Mouse (Mus musculus) CH12.LX (cell line): ENCODE measurements at regions not wholly inside any gene's neighbourhood (a gene's known extent, or its start where the extent isn't known, plus 50 kb on each side); places are given as distances from the start of the nearest gene placed in this dataset.

ENCODE experiments used
- DNase-seq: peaks from one replicate; pipeline ENCODE4 v3.0.0-alpha.2; 2013; ENCODE audit errors: extremely low read depth
- H3K27ac ChIP-seq: 2 replicates; pipeline ENCODE4 v1.5.1; 2012; ENCODE audit warnings: low read depth, mild to moderate bottlenecking, control low read depth, moderate library complexity; ENCODE audit not compliant: insufficient read depth
- H3K27me3 ChIP-seq: replicated peaks from 2 replicates; pipeline ENCODE3; 2012; ENCODE audit warnings: inconsistent platforms
- H3K36me3 ChIP-seq, 2 experiments: replicated peaks in 1 of 2; 2 replicates each; pipeline versions ENCODE3 to v1.6.1; 2012; ENCODE audit warnings: inconsistent platforms in 1 of 2, low read length in 1 of 2, mild to moderate bottlenecking in 1 of 2, mixed read lengths in 1 of 2, moderate library complexity in 1 of 2; ENCODE audit not compliant: control insufficient read depth in 1 of 2, insufficient read depth in 1 of 2
- H3K4me1 ChIP-seq, 2 experiments: 2 replicates each; pipeline ENCODE4 v1.6.1; 2012; ENCODE audit warnings: inconsistent platforms in 1 of 2, moderate library complexity in 1 of 2; ENCODE audit not compliant: insufficient read depth in 2 of 2, control insufficient read depth in 1 of 2
- H3K4me2 ChIP-seq: 2 replicates; pipeline ENCODE4 v1.6.1; 2012; ENCODE audit warnings: low read depth, mild to moderate bottlenecking, control low read depth; ENCODE audit not compliant: poor library complexity, insufficient read depth, severe bottlenecking
- H3K4me3 ChIP-seq, 3 experiments: fragments of 150-350 bp in 1 of 3; sonication (generic) in 1 of 3; replicated peaks in 1 of 3; 2 replicates each; pipeline versions ENCODE3 to v1.5.1; 2011 to 2012; ENCODE audit warnings: low read depth in 2 of 3, low read length in 2 of 3, mild to moderate bottlenecking in 2 of 3, moderate library complexity in 2 of 3, control low read depth in 1 of 3, improper control_type of control experiment in 1 of 3, inconsistent platforms in 1 of 3, mixed read lengths in 1 of 3; ENCODE audit not compliant: poor library complexity in 1 of 3
- H3K79me2 ChIP-seq: replicated peaks from 2 replicates; pipeline ENCODE4 v1.6.1; 2012; ENCODE audit warnings: mild to moderate bottlenecking, moderate library complexity; ENCODE audit not compliant: control insufficient read depth, poor library complexity, insufficient read depth, severe bottlenecking; ENCODE audit errors: extremely low read depth
- H3K9ac ChIP-seq: 2 replicates; pipeline ENCODE4 v1.6.1; 2012; ENCODE audit warnings: low read depth, mild to moderate bottlenecking, control low read depth, moderate library complexity; ENCODE audit not compliant: insufficient read depth
- H3K9me3 ChIP-seq: replicated peaks from 2 replicates; pipeline ENCODE3; 2012; ENCODE audit warnings: low read length, inconsistent platforms, mixed read lengths
- CHD1 ChIP-seq: IDR thresholded peaks from 2 replicates; pipeline ENCODE4 v1.6.1; 2012; ENCODE audit warnings: low read depth, low read length, improper control_type of control experiment, inconsistent platforms
- E2F4 ChIP-seq: IDR thresholded peaks from 2 replicates; pipeline ENCODE4 v1.6.1; 2011; ENCODE audit warnings: low read depth, low read length, improper control_type of control experiment; ENCODE audit not compliant: insufficient replicate concordance
- ELF1 ChIP-seq: IDR thresholded peaks from 2 replicates; pipeline ENCODE4 v1.6.1; 2014; ENCODE audit warnings: low read depth, mild to moderate bottlenecking, inconsistent platforms, low read length, improper control_type of control experiment
- EP300 ChIP-seq: IDR thresholded peaks from 2 replicates; pipeline ENCODE4 v1.6.1; 2011; ENCODE audit warnings: low read length, improper control_type of control experiment
- ETS1 ChIP-seq: conservative IDR thresholded peaks from 2 replicates; pipeline ENCODE4 v1.6.1; 2012; ENCODE audit warnings: low read depth, mild to moderate bottlenecking, inconsistent platforms, low read length, improper control_type of control experiment, moderate library complexity
- GABPA ChIP-seq: IDR thresholded peaks from 2 replicates; pipeline ENCODE4 v1.6.1; 2012; ENCODE audit warnings: low read depth, low read length, improper control_type of control experiment, inconsistent platforms; ENCODE audit not compliant: insufficient replicate concordance
- HCFC1 ChIP-seq: IDR thresholded peaks from 2 replicates; pipeline ENCODE4 v1.6.1; 2012; ENCODE audit warnings: low read depth, mild to moderate bottlenecking, inconsistent platforms, low read length, improper control_type of control experiment
- IRF4 ChIP-seq: IDR thresholded peaks from 2 replicates; pipeline ENCODE4 v1.6.1; 2014; ENCODE audit warnings: low read depth, mild to moderate bottlenecking, inconsistent platforms, low read length, improper control_type of control experiment
- JUND ChIP-seq: conservative IDR thresholded peaks from 2 replicates; pipeline ENCODE4 v1.6.1; 2011; ENCODE audit warnings: low read depth, low read length, improper control_type of control experiment
- KAT2A ChIP-seq: IDR thresholded peaks from 2 replicates; pipeline ENCODE4 v1.6.1; 2012; ENCODE audit warnings: low read length, improper control_type of control experiment, inconsistent platforms; ENCODE audit not compliant: insufficient replicate concordance
- MAX ChIP-seq: IDR thresholded peaks from 2 replicates; pipeline ENCODE4 v1.6.1; 2011; ENCODE audit warnings: low read length, improper control_type of control experiment
- MAZ ChIP-seq: IDR thresholded peaks from 2 replicates; pipeline ENCODE4 v1.6.1; 2012; ENCODE audit warnings: low read depth, mild to moderate bottlenecking, inconsistent platforms, low read length, improper control_type of control experiment, moderate library complexity
- MXI1 ChIP-seq: IDR thresholded peaks from 2 replicates; pipeline ENCODE4 v1.6.1; 2011; ENCODE audit warnings: mild to moderate bottlenecking, low read depth, low read length, improper control_type of control experiment
- NELFE ChIP-seq: IDR thresholded peaks from 2 replicates; pipeline ENCODE4 v1.6.1; 2011; ENCODE audit warnings: low read depth, low read length, improper control_type of control experiment
- NRF1 ChIP-seq: IDR thresholded peaks from 2 replicates; pipeline ENCODE4 v1.6.1; 2014; ENCODE audit warnings: low read depth, mild to moderate bottlenecking, inconsistent platforms, low read length, improper control_type of control experiment, moderate library complexity
- SIN3A ChIP-seq: IDR thresholded peaks from 2 replicates; pipeline ENCODE4 v1.6.1; 2012; ENCODE audit warnings: low read length, improper control_type of control experiment, inconsistent platforms
- SMC3 ChIP-seq: IDR thresholded peaks from 2 replicates; pipeline ENCODE4 v1.6.1; 2011; ENCODE audit warnings: low read depth, low read length, improper control_type of control experiment
- USF1 ChIP-seq: IDR thresholded peaks from 2 replicates; pipeline ENCODE4 v1.6.1; 2014; ENCODE audit warnings: low read depth, mild to moderate bottlenecking, inconsistent platforms, low read length, improper control_type of control experiment
- ZMIZ1 ChIP-seq: IDR thresholded peaks from 2 replicates; pipeline ENCODE4 v1.6.1; 2012; ENCODE audit warnings: low read depth, mild to moderate bottlenecking, inconsistent platforms, low read length, improper control_type of control experiment
- ZNF384 ChIP-seq: IDR thresholded peaks from 2 replicates; pipeline ENCODE4 v1.6.1; 2012; ENCODE audit warnings: low read depth, low read length, improper control_type of control experiment, inconsistent platforms
- dilution Hi-C: fragments of 300-500 bp; cut with MboI; formaldehyde crosslinking; loops from 2 replicates; pipeline ENCODE4 v1.14.3; 2020; ENCODE audit warnings: low sequenced_read_pairs; ENCODE audit not compliant: extremely low pct_unique_long_range_greater_than_20kb, extremely low pct_ligation_motif_present
- in situ Hi-C: fragments of 300-500 bp; cut with MboI; formaldehyde crosslinking; loops from 3 replicates; pipeline ENCODE4 v1.14.3; 2019; ENCODE audit warnings: low sequenced_read_pairs, low pct_ligation_motif_present, low pct_unique_long_range_greater_than_20kb, mixed read lengths

- in situ Hi-C loops: no loop called here
- DNase-seq: no peak
- no peak overlapping the region for H3K9ac ChIP-seq
- no peaks in the 10 kb centered on the region for H3K27me3 ChIP-seq
- H3K4me2 ChIP-seq: no peak overlapping the region
- no peaks in the 10 kb centered on the region for H3K36me3 ChIP-seq
- H3K4me1 ChIP-seq: no peaks in the 10 kb centered on the region
- no peaks in the 10 kb centered on the region for H3K9me3 ChIP-seq
- dilution Hi-C loops: no loop called here
- no peak overlapping the region for H3K27ac ChIP-seq
- H3K4me3 ChIP-seq: no peak overlapping the region
- H3K79me2 ChIP-seq: no peaks in the 10 kb centered on the region
- TF ChIP-seq NELFE (no peak), ETS1 (no peak), SMC3 (no peak), USF1 (no peak), IRF4 (no peak), JUND (no peak), EP300 (no peak), ZNF384 (no peak), CHD1 (no peak), HCFC1 (no peak), SIN3A (no peak), MAZ (no peak), ELF1 (no peak), NRF1 (no peak), GABPA (no peak), E2F4 (no peak), ZMIZ1 (no peak)
These were observed 79.2 kb downstream of the Cetn3 start for GRCm38 (mm10) chr13:81861886-81862600.

DNA sequence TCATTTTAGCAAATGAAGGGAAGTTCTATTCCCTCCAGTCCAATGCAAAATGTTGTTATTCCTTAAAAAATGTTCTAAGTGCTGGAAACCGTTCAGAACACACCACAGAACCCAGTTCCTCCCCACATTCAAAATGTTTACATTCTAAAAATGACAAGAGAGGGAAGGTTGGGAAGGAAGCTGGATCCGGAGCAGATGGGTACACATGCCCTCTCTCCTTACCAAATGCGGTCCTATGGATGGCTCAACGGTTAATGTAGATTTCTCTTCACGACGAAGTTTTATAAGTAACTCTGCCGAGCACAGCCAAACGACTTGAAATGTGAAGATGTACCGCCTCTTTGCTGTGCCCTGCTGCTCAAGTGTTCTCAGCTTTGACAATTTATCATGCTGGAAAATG is 88.3 kb downstream of the Cetn3 start:
- no peak for DNase-seq
- Histone ChIP-seq H3K27ac (no peak overlapping the region), H3K4me2 (no peak overlapping the region), H3K79me2 (no peaks in the 10 kb centered on the region), H3K9ac (no peak overlapping the region), H3K4me1 (peaks cover 0 to 4% of the 10 kb centered on the region in 2 experiments; a peak in 1 of 4 replicates), H3K27me3 (no peaks in the 10 kb centered on the region), H3K4me3 (no peak overlapping the region), H3K36me3 (no peaks in the 10 kb centered on the region), H3K9me3 (no peaks in the 10 kb centered on the region)
- in situ Hi-C loops (no loop called here), dilution Hi-C loops (no loop called here)
- TF ChIP-seq KAT2A (no peak), ELF1 (no peak), MXI1 (no peak), MAX (no peak), SMC3 (no peak), CHD1 (no peak), E2F4 (no peak)
